Mouse (Mus musculus): ENCODE measurements around the gene Kdm4c.

- TF ChIP-seq CTCF (IDR thresholded peaks at IDR 0.05) (no peak), EP300 (IDR thresholded peaks at IDR 0.05) (no peak)
Measured at GRCm38 (mm10) chr4:74264428-74264955, 22.2 kb downstream of the Kdm4c start.

Measured in lung, postnatal 0 days (tissue).